Mouse (Mus musculus) T-helper 17 cell (primary cell): Measurements from ENCODE around the gene Exoc3l2.

ENCODE experiments used
- in situ Hi-C, 2 experiments: fragments of 300-600 bp; cut with MboI, MseI; formaldehyde crosslinking; loops; 1 replicate in 1 of 2; 2 replicates in 1 of 2; pipeline ENCODE4 v1.15.1; 2025; ENCODE audit warnings: high pct_unique_total_duplicates in 2 of 2

Exoc3l2 gene

GRCm38 (mm10) chr7:19456628-19457027, 6.5 kb upstream of the Exoc3l2 start:
- in situ Hi-C loops: no loop called here

GRCm38 (mm10) chr7:19457414-19458071, 5.6 kb upstream of the Exoc3l2 start:
- in situ Hi-C loops: no loop called here

DNA sequence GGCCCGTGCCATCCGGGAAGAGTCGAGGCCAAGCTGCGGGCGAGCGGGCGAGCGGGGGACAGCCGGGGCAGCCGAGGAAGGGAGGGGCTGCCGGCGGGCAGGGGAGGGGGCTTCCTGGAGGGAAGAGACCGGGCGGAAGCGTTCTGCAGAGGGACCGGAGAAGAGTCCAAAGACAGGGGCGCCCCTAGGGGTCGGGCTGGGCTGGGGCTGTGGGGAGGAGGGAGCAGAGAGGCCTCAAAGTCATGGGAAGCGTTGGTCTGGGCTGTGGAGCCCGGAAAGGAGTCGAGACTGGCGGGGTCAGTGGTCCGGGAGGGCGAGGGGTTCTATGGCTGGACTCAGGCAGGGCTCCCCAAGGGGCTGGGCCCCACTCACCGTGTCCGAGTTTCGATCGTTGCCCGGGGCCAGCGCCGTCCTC, 5.1 kb upstream of the Exoc3l2 start:
- in situ Hi-C loops: no loop called here

- in situ Hi-C loops: no loop called here
These were observed 4.5 kb upstream of the Exoc3l2 start, which contains the start of gene Mark4 for GRCm38 (mm10) chr7:19458591-19459111. Mark4 (minus strand) TSS chr7:19458821.

- in situ Hi-C loops: no loop called here
These were observed 3.8 kb upstream of the Exoc3l2 start for GRCm38 (mm10) chr7:19459144-19459870.

DNA sequence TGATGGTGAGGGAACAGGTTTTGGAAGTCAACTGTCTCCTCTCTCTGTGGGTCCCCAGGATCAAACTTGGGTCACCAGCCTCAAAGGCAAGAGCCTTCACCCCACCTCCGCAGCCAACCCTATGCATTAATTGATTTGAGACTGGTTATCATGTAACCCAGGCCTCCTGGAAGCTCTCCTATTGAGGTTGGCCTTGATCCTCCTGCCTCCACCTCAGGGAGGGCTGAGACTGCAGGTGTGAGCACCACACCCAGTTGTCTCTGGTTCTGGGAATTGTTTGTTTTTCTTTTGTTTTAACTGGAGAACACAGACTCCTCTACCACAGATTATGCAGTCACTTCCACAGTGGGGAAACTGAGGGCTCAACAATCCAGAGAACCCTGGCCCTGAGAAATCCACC, 2.6 kb upstream of the Exoc3l2 start:
- in situ Hi-C loops: no loop called here

GRCm38 (mm10) chr7:19461488-19461887, 1.6 kb upstream of the Exoc3l2 start:
- in situ Hi-C loops: no loop called here

- in situ Hi-C loops: no loop called here
These were observed 688 bp upstream of the Exoc3l2 start for GRCm38 (mm10) chr7:19462443-19462842.

DNA sequence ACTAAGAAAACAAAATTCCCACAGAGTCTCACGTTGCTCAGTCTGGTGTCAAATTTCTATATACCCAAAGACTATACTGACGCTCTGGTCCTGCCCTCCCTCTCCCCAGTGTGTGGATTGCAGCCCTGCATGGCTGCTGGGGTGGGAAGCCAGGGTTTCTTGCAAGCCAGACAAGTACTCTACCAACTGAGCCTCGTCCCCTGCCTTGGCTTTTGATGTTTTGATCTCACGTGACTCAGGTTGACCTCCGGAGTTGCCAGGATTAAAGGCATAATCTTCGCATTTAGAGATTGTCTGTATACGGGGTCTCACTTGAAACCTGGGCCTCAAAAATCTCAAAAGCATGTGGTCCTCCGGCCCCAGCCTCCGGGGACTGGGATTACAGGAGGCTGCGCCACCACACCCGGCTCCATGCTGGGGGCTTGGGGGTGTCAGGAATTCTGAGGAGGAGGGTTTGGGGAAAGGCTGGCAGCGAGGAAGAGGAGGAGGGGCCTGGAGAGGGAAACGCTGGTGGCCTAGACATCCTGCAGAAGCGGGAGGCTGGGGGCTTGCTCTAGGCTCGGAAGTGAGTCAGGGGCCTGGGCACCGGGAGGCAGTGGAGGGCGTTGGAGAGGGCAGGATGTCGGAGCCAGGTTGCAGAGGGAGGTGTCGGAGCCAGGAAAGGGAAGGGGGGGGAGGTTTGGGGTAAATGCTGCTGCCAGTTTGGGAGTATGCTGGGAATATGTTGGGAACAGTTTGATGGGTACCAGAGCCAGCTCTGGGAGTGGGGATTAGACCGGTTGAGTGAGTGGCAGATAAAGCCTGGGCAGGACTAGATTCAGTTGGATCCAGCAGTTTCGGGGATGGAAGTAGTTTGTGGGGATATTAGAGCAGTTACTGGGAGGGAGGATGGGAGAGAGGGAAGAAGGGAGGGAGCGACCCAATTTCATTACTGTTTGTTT, 1.5 kb downstream of the Exoc3l2 start:
- in situ Hi-C loops: no loop called here

GRCm38 (mm10) chr7:19466602-19467145, 3.5 kb downstream of the Exoc3l2 start:
- in situ Hi-C loops: no loop called here

- in situ Hi-C loops: no loop called here
These were observed 4.5 kb downstream of the Exoc3l2 start for GRCm38 (mm10) chr7:19467638-19468037.

DNA sequence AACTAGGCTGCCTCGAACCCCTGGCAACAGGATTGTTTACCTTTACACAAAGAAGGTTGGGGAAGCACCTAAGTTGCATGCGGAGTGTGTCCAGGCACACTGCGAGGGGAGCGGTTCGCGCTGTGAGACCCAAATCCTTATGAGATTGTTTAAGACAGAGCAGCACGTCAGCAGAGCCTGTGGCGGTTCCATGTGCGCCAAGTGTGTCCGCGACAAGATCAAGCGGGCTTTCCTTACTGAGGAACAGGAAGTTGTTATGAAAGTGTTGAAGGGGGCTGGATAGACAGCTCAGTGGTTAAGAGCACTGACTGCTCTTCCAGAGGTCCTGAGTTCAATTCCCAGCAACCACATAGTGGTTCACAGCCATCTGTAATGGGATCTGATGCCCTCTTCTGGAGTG, 5.1 kb downstream of the Exoc3l2 start:
- in situ Hi-C loops: no loop called here

DNA sequence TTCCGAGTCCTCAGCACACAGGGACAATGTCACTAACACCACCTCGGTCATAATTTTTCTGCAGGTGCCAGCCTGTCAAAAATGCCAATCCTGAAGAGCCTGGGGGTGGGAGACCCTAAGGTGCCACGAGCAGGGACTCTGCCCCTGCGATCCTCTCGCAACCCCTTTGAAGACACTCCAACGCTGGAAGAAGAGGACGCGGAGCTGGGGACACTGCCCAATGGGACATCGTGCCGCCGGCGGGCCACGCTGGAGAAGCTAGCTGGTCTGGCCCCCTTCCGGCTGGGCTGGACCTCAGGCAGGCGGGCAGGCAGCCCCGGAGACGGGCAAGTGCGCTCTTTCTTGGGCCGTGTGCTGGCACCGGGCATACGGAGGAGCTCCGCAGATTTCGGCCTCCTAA, 6.3 kb downstream of the Exoc3l2 start:
- in situ Hi-C loops: no loop called here

- in situ Hi-C loops: no loop called here
These were observed 7.2 kb downstream of the Exoc3l2 start for GRCm38 (mm10) chr7:19470308-19470707.

DNA sequence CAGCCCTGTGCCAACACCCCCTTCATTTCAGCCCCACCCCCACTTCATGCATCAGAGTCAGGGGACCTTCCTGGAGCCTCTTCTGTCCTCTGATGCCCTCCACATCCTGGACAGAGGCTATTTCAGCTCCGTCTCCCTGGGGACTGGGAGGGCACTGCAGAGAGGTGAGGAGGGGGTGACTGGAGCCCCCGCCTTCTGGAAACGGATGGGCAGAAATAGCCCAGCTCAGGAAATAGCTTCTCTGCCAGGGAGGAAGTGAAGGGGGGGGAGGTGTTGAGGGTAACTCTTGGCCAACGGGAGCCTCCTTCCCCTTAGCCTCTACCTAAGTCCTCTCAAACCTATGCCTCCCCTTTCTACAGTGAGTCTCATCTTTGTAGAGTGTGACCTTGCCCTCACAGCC, 9.3 kb downstream of the Exoc3l2 start:
- in situ Hi-C loops: no loop called here

DNA sequence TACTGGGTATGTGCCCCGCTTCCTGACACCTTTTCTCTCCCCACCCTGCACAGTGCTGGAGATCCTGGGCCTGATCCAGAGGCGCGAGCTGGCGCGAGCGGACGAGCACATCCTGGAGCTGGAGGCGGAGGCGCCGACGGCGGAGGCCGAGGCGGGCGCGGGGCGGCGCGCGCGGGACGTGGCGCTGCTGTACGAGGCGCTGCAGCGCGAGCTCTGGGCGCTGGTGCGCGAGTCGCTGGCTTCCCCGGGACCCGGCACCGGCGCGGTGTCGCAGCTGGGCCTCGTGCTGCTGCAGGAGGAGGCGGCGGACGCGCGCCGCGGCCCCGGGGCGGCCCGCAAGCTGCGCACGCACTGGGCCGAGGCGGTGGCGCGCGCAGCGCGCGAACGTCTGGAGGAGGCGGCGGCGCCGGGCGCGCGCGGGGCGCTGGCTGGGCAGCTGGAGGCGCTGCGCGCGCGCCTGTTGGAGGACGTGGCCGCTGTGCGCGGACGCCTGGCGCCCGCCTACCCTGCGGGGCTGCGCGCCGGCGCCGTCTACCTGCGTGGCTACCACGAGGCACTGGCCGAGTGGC, 10.8 kb downstream of the Exoc3l2 start:
- in situ Hi-C loops: no loop called here

DNA sequence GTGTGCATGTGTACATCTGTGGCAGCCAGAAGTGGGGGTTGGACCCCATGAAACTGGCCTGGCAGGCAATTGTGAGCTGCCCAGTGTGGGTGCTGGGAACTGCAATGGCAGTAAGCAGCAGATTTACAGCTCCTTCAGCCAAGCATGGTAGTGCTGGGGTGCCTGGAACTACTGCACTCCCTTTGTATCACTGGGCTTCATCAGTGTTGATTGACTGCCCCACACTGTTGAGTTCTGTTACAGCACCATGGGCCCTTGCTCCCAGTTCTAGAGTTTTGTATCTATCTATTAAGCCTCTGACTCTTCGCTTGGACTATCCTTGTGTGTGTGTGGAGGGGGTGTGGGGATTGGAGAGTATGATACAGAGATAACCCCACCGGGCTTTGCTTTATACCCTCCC, 14.0 kb downstream of the Exoc3l2 start:
- in situ Hi-C loops: no loop called here

DNA sequence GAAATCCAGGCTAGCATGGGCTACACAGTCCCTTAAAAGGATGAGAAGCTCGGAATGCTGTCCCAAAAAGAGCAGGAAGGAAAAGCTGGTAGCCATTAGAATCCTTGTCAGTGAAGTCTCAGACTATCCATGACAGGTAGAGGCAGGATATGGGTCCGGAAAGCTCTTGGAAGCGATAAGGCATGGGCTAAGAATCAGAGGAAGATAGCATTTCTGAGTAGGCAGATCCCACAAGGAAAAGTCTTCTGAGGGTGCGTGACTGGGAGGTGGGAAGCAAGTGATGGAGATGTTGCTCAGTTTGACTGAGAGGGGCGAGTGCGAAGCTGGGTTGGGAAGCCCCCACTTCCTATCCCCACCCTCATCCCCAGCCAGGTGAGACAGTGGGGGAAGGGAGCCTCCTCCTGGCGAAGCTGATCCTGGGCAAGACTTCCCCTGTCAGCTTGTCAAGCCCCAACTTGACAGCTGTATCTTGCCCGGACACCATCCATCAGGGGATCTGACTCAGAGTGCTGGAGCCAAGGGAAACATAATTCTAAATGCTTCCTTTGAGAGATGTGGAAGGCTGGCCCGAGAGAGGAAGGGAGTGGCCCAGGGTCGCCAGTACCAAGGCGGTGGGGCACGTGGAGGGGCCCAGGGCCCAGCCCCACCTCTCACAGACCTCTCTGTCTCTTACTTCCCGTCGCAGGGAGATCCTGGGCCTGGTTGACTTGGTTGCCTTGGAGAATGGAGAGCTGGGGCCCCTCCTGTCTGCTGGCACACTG, 14.7 kb downstream of the Exoc3l2 start:
- in situ Hi-C loops: no loop called here

- in situ Hi-C loops: no loop called here
These were observed 20.1 kb downstream of the Exoc3l2 start for GRCm38 (mm10) chr7:19483281-19483680.

DNA sequence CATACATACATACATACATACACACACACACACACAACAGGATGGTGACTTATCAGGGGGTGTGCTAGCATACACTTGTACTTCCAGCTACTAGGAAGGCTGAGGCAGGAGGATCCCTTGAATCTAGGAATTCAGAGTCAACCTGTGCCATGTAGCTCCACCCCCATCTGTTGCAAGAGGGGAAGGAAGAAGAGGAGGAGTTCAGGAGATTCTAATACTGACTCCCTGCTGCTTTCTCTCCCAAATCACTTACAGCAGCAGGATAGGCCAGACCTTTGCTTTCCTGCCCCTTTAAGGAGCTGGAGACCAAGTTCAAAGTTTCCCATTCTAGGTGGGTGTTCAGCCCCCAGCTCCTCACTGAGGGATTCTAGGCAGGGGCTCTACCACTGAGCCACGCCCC, 22.4 kb downstream of the Exoc3l2 start:
- in situ Hi-C loops: no loop called here

DNA sequence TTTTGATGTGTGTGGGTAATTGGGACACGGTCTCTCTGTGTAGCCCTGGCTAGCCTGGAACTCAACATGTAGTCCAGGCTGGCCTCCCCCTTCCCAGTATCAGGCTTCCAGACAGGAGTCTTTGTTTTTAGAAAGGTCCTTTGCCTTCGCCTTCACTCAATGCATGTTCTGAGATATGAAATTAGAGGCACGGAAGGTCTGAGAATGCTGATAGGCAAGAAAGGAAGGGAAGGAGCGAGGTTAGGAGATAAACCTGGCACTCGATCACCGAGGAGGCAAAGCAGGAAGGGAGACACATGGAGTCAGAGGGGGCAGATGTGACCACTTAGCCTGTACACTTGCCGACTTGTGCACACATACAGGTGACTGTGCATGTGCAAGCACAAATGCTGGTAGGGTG, 23.4 kb downstream of the Exoc3l2 start:
- in situ Hi-C loops: no loop called here
